Comparison of ENCODE assay signal across 7 mouse cellular contexts in genomic region chr11:97840539-97840954, GRCm38 (mm10). TPM values are rescaled to one million over a fixed set of nuclear protein-coding genes. Genes with fewer than 3 reads are reported as not detected.
DNase-seq lines count a peak whose midpoint lies in the region; ATAC-seq and TF ChIP-seq lines count a peak whose summit lies in the region.

B230217C12Rik (plus strand) TSS chr11:97840780.

- peak within 1 kb of the TSS; percentile 61 for H3K4me2 ChIP-seq in heart, embryonic 16.5 days (ENCODE audit: low read depth, low read length)
- H3K4me2 ChIP-seq in limb, embryonic 14.5 days (replicated peaks; ENCODE audit: low read depth, low read length, severe bottlenecking) = peak within 1 kb of the TSS; percentile 63

- peaks cover 2% of the 10 kb centered on the region; the same call in 1 of the 2 replicates for H3K36me3 ChIP-seq in heart, embryonic 16.5 days (ENCODE audit: control insufficient read depth, insufficient read depth)
- peaks cover 33% of the 10 kb centered on the region for H3K36me3 ChIP-seq in limb, embryonic 14.5 days (ENCODE audit: control insufficient read depth, insufficient read depth, low read length)

- H3K27ac ChIP-seq in heart, embryonic 16.5 days (ENCODE audit: low read length) = peak within 1 kb of the TSS; percentile 33
- peak within 1 kb of the TSS; percentile 77 for H3K27ac ChIP-seq in limb, embryonic 14.5 days (replicated peaks; ENCODE audit: low read depth, low read length)

- no peak for TF ChIP-seq POLR2A in limb, embryonic 14.5 days (IDR thresholded peaks at IDR 0.05; ENCODE audit: borderline replicate concordance, extremely low read depth, insufficient read depth, insufficient read length)

- ATAC-seq in heart, embryonic 16.5 days (replicated peaks; ENCODE audit: extremely low read depth, insufficient read depth, low FRiP score) = peak; percentile 7; the same call in 1 of the 2 replicates
- ATAC-seq in limb, embryonic 14.5 days (ENCODE audit: low FRiP score, low read depth) = peak; percentile 45

- H3K27me3 ChIP-seq in heart, embryonic 16.5 days (ENCODE audit: control insufficient read depth, insufficient read depth, low read length) = no peaks in the 10 kb centered on the region
- H3K27me3 ChIP-seq in limb, embryonic 14.5 days (ENCODE audit: control insufficient read depth, insufficient read depth, low read length) = no peaks in the 10 kb centered on the region

- H3K9ac ChIP-seq in heart, embryonic 16.5 days (ENCODE audit: low read length) = peak within 1 kb of the TSS; percentile 38
- peak within 1 kb of the TSS; percentile 61 for H3K9ac ChIP-seq in limb, embryonic 14.5 days (ENCODE audit: low read depth, low read length, severe bottlenecking)

- 2% methylated on average over 6 of the region's 6 CpGs for WGBS in heart, embryonic 16.5 days
- 1% methylated on average over 6 of the region's 6 CpGs for WGBS in limb, embryonic 14.5 days

- peak within 1 kb of the TSS; percentile 49 for H3K4me3 ChIP-seq in heart, embryonic 16.5 days (ENCODE audit: low read length)
- peak within 1 kb of the TSS; percentile 53 for H3K4me3 ChIP-seq in limb, embryonic 14.5 days (replicated peaks; ENCODE audit: low read length)

- H3K9me3 ChIP-seq in heart, embryonic 16.5 days (replicated peaks; ENCODE audit: control insufficient read depth, low read length) = no peaks in the 10 kb centered on the region
- no peaks in the 10 kb centered on the region for H3K9me3 ChIP-seq in limb, embryonic 14.5 days (ENCODE audit: control insufficient read depth, low read length)

- H3K4me1 ChIP-seq in heart, embryonic 16.5 days (ENCODE audit: control insufficient read depth, insufficient read depth, low read length) = peaks cover 13% of the 10 kb centered on the region
- H3K4me1 ChIP-seq in limb, embryonic 14.5 days (ENCODE audit: control insufficient read depth, insufficient read depth, low read length) = peaks cover 7% of the 10 kb centered on the region; the same call in 1 of the 2 replicates

- DNase-seq in thymus, postnatal 0 days (ENCODE audit: low spot score) = peak; percentile 38
- no peak for DNase-seq in thymus, postnatal 4 days
- DNase-seq in cerebellum, adult 9-10 months = peak; percentile 79
- peak; percentile 65 for DNase-seq in limb, embryonic 14.5 days (ENCODE audit: low spot score)
- DNase-seq in neural tube, embryonic 10.5 days (ENCODE audit: extremely low spot score, low spot score) = peak; percentile 53
- DNase-seq in urinary bladder, postnatal 14 days (ENCODE audit: low spot score) = no peak

RNA-seq across cellular contexts. Expression of gene B230217C12Rik, which starts in this region (rescaled TPM):
- polyA plus RNA-seq in thymus, postnatal 0 days (2015; fragmentation: Nextera tagmentation; extraction: Ambion mirVana) = 4.5 and 5.0 TPM in 2 replicates
- polyA plus RNA-seq in heart, embryonic 16.5 days (2015; fragmentation: Nextera tagmentation; extraction: Ambion mirVana) = 2.5 and 3.2 TPM in 2 replicates
- polyA plus RNA-seq in limb, embryonic 14.5 days (2012; rRNA removed) = 12.4 and 13.3 TPM in 2 replicates
- 5.3 and 7.2 TPM in 2 replicates for polyA plus RNA-seq in limb, embryonic 14.5 days (2014; fragmentation: Nextera tagmentation; extraction: Ambion mirVana)

Comparison
In these comparisons a context has a peak if more than half of its experiments do, and no peak if none do; other contexts are left out.
1. DNase-seq: peak in thymus, postnatal 0 days (single experiment), cerebellum, adult 9-10 months (single experiment), limb, embryonic 14.5 days (single experiment) and neural tube, embryonic 10.5 days (single experiment); none in thymus, postnatal 4 days (single experiment) and urinary bladder, postnatal 14 days (single experiment).